Mouse (Mus musculus) heart, postnatal 25 days (tissue): ENCODE measurements around the gene Nubp1. TPM values are rescaled to one million over a fixed set of nuclear protein-coding genes. Genes with fewer than 3 reads are reported as not detected.

Experiments
- DNase-seq: peaks from one replicate; pipeline ENCODE4 v3.0.0; 2022; ENCODE audit warnings: low spot score
- intact Hi-C: fragments of 180-260 bp; cut with DNase I; formaldehyde crosslinking; loops from one replicate; pipeline ENCODE4 v1.15.1; 2025
- total RNA-seq, 2 experiments: library from RNA; stranded (reverse); gene quantifications; 2 replicates each; pipeline ENCODE4 v1.2.3; 2021

Nubp1 gene
- 10 to 100 TPM in 1 of 2 experiments, 1 to 10 TPM in 1; 9.4 to 10.5 TPM for total RNA-seq

- intact Hi-C loops: no loop called here
- DNase-seq: peak; percentile 89
These were observed at the start of gene Nubp1 for GRCm38 (mm10) chr16:10411764-10412746. Gene Nubp1, plus strand, starts transcription at chr16:10411948.

- intact Hi-C loops: no loop called here
- no peak for DNase-seq
These were observed 48.7 kb upstream of the Nubp1 start for GRCm38 (mm10) chr16:10363061-10363460.

GRCm38 (mm10) chr16:10365796-10366195 is 46.0 kb upstream of the Nubp1 start:
- DNase-seq: no peak
- intact Hi-C loops: no loop called here

- DNase-seq: no peak
- intact Hi-C loops: no loop called here
These were observed 45.2 kb upstream of the Nubp1 start for GRCm38 (mm10) chr16:10366240-10367217.

GRCm38 (mm10) chr16:10369468-10369934 is 42.2 kb upstream of the Nubp1 start:
- DNase-seq: no peak
- intact Hi-C loops: no loop called here

GRCm38 (mm10) chr16:10369996-10370395 is 41.8 kb upstream of the Nubp1 start:
- intact Hi-C loops: no loop called here

GRCm38 (mm10) chr16:10372372-10372771 is 39.4 kb upstream of the Nubp1 start:
- intact Hi-C loops: no loop called here
- no peak for DNase-seq

More at GRCm38 (mm10) chr16:10369996-10370395, 41.8 kb upstream of the Nubp1 start:
- DNase-seq: no peak

- no peak for DNase-seq
- intact Hi-C loops: loop anchor here (1.0 kb wide), 1 partner anchor 22 kb away; no protein-coding TSS in a partner anchor
These were observed 37.3 kb upstream of the Nubp1 start for GRCm38 (mm10) chr16:10374254-10375011.

- no peak for DNase-seq
- intact Hi-C loops: no loop called here
These were observed 34.5 kb upstream of the Nubp1 start for GRCm38 (mm10) chr16:10377286-10377685.

GRCm38 (mm10) chr16:10379531-10379930 is 32.2 kb upstream of the Nubp1 start:
- no peak for DNase-seq
- intact Hi-C loops: no loop called here

GRCm38 (mm10) chr16:10384060-10384497 is 27.7 kb upstream of the Nubp1 start:
- intact Hi-C loops: no loop called here
- no peak for DNase-seq

- intact Hi-C loops: no loop called here
- DNase-seq: no peak
These were observed 27.2 kb upstream of the Nubp1 start for GRCm38 (mm10) chr16:10384544-10384943.

- intact Hi-C loops: no loop called here
- DNase-seq: no peak
These were observed 26.5 kb upstream of the Nubp1 start for GRCm38 (mm10) chr16:10385261-10385660.

GRCm38 (mm10) chr16:10388634-10389365 is 22.9 kb upstream of the Nubp1 start:
- DNase-seq: no peak
- intact Hi-C loops: no loop called here

GRCm38 (mm10) chr16:10392587-10392986 is 19.2 kb upstream of the Nubp1 start:
- intact Hi-C loops: no loop called here
- no peak for DNase-seq

- no peak for DNase-seq
- intact Hi-C loops: loop anchor here (5.0 kb wide), 2 partner anchors 113 to 308 kb away; no protein-coding TSS in a partner anchor
These were observed 16.8 kb upstream of the Nubp1 start, which contains the start of gene Tekt5 for GRCm38 (mm10) chr16:10394699-10395540. Gene Tekt5, minus strand, starts transcription at chr16:10395490.

- intact Hi-C loops: loop anchor here (5.0 kb wide), 2 partner anchors 116 to 311 kb away; no protein-coding TSS in a partner anchor
- no peak for DNase-seq
These were observed 13.0 kb upstream of the Nubp1 start for GRCm38 (mm10) chr16:10398755-10399154.
